Mouse (Mus musculus) induced T-regulatory cell, adult 2 months (primary cell): Measurements from ENCODE around the gene Olfr898.

Experiments used
- DNase-seq: peaks from one replicate; pipeline ENCODE4 v3.0.0-alpha.2; 2012; ENCODE audit warnings: low read depth

Gene Olfr898

DNA sequence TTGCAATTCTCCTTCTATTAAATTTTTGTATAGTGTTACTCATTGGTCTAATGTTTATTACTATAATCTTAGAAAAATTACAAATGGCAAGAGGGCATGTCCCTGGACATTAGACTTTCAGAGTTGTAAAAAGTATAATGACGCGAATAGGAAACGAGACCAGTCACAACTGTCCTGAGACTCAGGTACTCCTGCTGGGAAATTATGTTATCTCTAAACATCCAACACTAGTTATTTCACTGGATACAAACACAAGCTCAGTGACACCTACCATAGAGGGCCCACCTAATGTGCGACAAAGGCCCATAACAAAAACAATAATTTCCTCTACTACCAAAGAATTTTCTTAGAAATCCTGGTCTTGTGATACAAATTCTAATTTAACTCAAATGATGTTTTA is at the start of gene Olfr898:
Gene Olfr898 (plus strand): TSS at position 301 of the 400 bp plus-strand sequence.
- no peak for DNase-seq

- no peak for DNase-seq
Observed at GRCm38 (mm10) chr9:38328760-38329159, 19.5 kb upstream of the Olfr898 start, which contains the start of gene Olfr25. TSS of gene Olfr25 (plus strand) at chr9:38329060.

- DNase-seq: no peak
Observed at GRCm38 (mm10) chr9:38366596-38366995, 18.4 kb downstream of the Olfr898 start, which contains the start of gene Olfr250. TSS of gene Olfr250 (plus strand) at chr9:38366896.

- DNase-seq: no peak
Observed at GRCm38 (mm10) chr9:38376786-38377185, 28.6 kb downstream of the Olfr898 start, which contains the start of gene Olfr251. TSS of gene Olfr251 (plus strand) at chr9:38377086.

DNA sequence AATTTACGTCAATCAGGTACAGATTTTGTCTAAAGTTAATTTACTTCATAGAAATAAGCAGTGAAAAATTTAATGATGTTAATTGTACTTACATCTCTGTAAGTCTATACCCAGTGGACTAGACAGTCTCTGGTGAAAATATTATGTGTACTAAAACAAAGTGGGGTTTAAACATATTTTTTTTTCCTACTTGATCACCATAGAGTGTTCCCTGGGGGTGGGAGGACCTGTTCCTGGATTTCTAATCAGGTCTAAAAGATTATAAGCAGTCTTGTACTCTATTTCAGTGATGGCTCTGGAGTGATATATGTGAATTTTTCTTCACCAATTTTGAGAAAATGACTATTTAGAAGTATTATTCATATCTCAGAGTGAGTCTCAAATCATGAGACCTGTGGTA is 53.2 kb downstream of the Olfr898 start, which contains the start of gene Olfr147:
Gene Olfr147 (plus strand): TSS at position 301 of the 400 bp plus-strand sequence.
- no peak for DNase-seq
